Mouse (Mus musculus) bone marrow macrophage, adult 2 months (primary cell): ENCODE results near the gene Sidt1.

Experiments used
- CTCF ChIP-seq: IDR thresholded peaks from 2 replicates; pipeline ENCODE4 v1.5.1; 2012; ENCODE audit warnings: low read depth, mild to moderate bottlenecking, low read length, moderate library complexity
- POLR2A ChIP-seq: IDR thresholded peaks from 2 replicates; pipeline ENCODE4 v1.6.1; 2012; ENCODE audit warnings: mild to moderate bottlenecking, low read depth, low read length, borderline replicate concordance

- TF ChIP-seq CTCF = no peak
- TF ChIP-seq POLR2A = no peak
These were observed 55.8 kb downstream of the Sidt1 start for GRCm38 (mm10) chr16:44277212-44277611.
